Comparison of ENCODE assay signal across 8 mouse cellular contexts in the genomic region with DNA sequence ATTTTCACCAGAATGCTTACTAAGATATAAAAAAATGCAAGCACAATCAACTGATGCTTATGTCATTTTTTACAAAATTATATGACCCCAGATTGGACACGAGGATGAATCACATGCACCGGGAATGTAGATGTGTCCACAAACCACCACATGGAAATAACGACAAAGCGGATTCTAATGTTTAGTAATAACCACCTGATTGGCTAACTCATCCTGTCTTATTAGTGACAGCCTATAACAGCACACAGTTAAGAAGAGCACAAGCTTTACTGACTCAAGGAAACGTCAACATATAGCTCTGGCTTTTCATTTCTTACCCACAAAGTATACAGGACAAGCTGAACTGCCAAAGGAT.
DNase-seq lines count a peak whose midpoint lies in the region; ATAC-seq and TF ChIP-seq lines count a peak whose summit lies in the region.

No protein-coding gene starts in this region.

- in situ Hi-C loops in Patski (cut with MboI; ENCODE audit: low pct_unique_long_range_greater_than_20kb): loop anchor here (5.0 kb wide), 2 partner anchors 73 to 258 kb away; no protein-coding TSS in a partner anchor

- H3K4me2 ChIP-seq in heart, embryonic 11.5 days: peak overlapping the region; percentile 51
- peak overlapping the region; percentile 46 for H3K4me2 ChIP-seq in hindbrain, embryonic 14.5 days (replicated peaks)
- peak overlapping the region; percentile 46 for H3K4me2 ChIP-seq in midbrain, embryonic 11.5 days

- WGBS in heart, embryonic 11.5 days (ENCODE audit: insufficient replicate concordance): 18% methylated on average over 5 of the region's 5 CpGs
- WGBS in hindbrain, embryonic 14.5 days: 16% methylated on average over 5 of the region's 5 CpGs
- 24% methylated on average over 5 of the region's 5 CpGs for WGBS in midbrain, embryonic 11.5 days

- no peak overlapping the region for H3K27ac ChIP-seq in heart, embryonic 11.5 days (ENCODE audit: low read depth, low read length)
- peak overlapping the region; percentile 83 for H3K27ac ChIP-seq in hindbrain, embryonic 14.5 days
- H3K27ac ChIP-seq in midbrain, embryonic 11.5 days (ENCODE audit: low read depth, low read length): no peak overlapping the region

- TF ChIP-seq CTCF in Patski (IDR thresholded peaks at IDR 0.05): no peak

- POLR2A ChIA-PET in Patski (lab: Charles Lee): no interaction called here

- H3K9me3 ChIP-seq in heart, embryonic 11.5 days (replicated peaks; ENCODE audit: control insufficient read depth, low read length): no peaks in the 10 kb centered on the region
- H3K9me3 ChIP-seq in hindbrain, embryonic 14.5 days (ENCODE audit: control insufficient read depth, low read length): no peaks in the 10 kb centered on the region
- no peaks in the 10 kb centered on the region for H3K9me3 ChIP-seq in midbrain, embryonic 11.5 days (ENCODE audit: control insufficient read depth, low read length)

- no peak for DNase-seq in heart, adult 18-20 months
- DNase-seq in Patski (ENCODE audit: low read depth, low spot score): no peak
- DNase-seq in hindbrain, embryonic 14.5 days (ENCODE audit: low spot score): no peak
- DNase-seq in midbrain, embryonic 11.5 days (ENCODE audit: low spot score, missing footprints): no peak
- DNase-seq in ovary, postnatal 36 days (ENCODE audit: low spot score): no peak
- DNase-seq in adrenal gland, adult (ENCODE audit: inconsistent age in 2 of 2, low spot score in 1 of 2): no peak

- peak overlapping the region; percentile 20; the same call in 1 of the 2 replicates for H3K4me3 ChIP-seq in heart, embryonic 11.5 days (ENCODE audit: low read depth, low read length)
- peak overlapping the region; percentile 21 for H3K4me3 ChIP-seq in hindbrain, embryonic 14.5 days (replicated peaks; ENCODE audit: low read length)
- peak overlapping the region; percentile 26; the same call in 1 of the 2 replicates for H3K4me3 ChIP-seq in midbrain, embryonic 11.5 days (ENCODE audit: low read depth, low read length)

- no peaks in the 10 kb centered on the region for H3K36me3 ChIP-seq in heart, embryonic 11.5 days (ENCODE audit: control insufficient read depth, insufficient read depth, low read length)
- H3K36me3 ChIP-seq in hindbrain, embryonic 14.5 days (replicated peaks; ENCODE audit: control insufficient read depth, insufficient read depth): no peaks in the 10 kb centered on the region
- no peaks in the 10 kb centered on the region for H3K36me3 ChIP-seq in midbrain, embryonic 11.5 days (ENCODE audit: control insufficient read depth, insufficient read depth, low read length)

- no peak for ATAC-seq in heart, embryonic 11.5 days (replicated peaks; ENCODE audit: insufficient number of reproducible peaks, low FRiP score, low TSS enrichment)
- ATAC-seq in Patski: peak; percentile 28
- ATAC-seq in hindbrain, embryonic 14.5 days (ENCODE audit: low FRiP score): peak; percentile 54
- peak; percentile 28 for ATAC-seq in midbrain, embryonic 11.5 days (ENCODE audit: low FRiP score)
- no peak for ATAC-seq in erythroid progenitor cell, adult 5-6 weeks (replicated peaks; ENCODE audit: low FRiP score, poor library complexity, severe bottlenecking)

- H3K4me1 ChIP-seq in heart, embryonic 11.5 days (ENCODE audit: control insufficient read depth, insufficient read depth, low read length): peaks cover 42% of the 10 kb centered on the region
- H3K4me1 ChIP-seq in hindbrain, embryonic 14.5 days (replicated peaks; ENCODE audit: control insufficient read depth, insufficient read depth, low read length): peaks cover 62% of the 10 kb centered on the region
- peaks cover 38% of the 10 kb centered on the region for H3K4me1 ChIP-seq in midbrain, embryonic 11.5 days (ENCODE audit: control insufficient read depth, insufficient read depth, low read length)

- no peaks in the 10 kb centered on the region for H3K27me3 ChIP-seq in heart, embryonic 11.5 days (ENCODE audit: control insufficient read depth, insufficient read depth, low read length)
- H3K27me3 ChIP-seq in Patski: no peaks in the 10 kb centered on the region
- no peaks in the 10 kb centered on the region for H3K27me3 ChIP-seq in hindbrain, embryonic 14.5 days (ENCODE audit: control insufficient read depth, insufficient read depth, low read length)
- H3K27me3 ChIP-seq in midbrain, embryonic 11.5 days (ENCODE audit: control insufficient read depth, insufficient read depth, low read length): no peaks in the 10 kb centered on the region

- no peak overlapping the region for H3K9ac ChIP-seq in heart, embryonic 11.5 days (ENCODE audit: low read depth, low read length)
- H3K9ac ChIP-seq in hindbrain, embryonic 14.5 days: peak overlapping the region; percentile 39
- H3K9ac ChIP-seq in midbrain, embryonic 11.5 days (ENCODE audit: low read length): no peak overlapping the region

- CTCF ChIA-PET in Patski (lab: Charles Lee): interaction anchor here (1.4 kb wide), 1 partner anchor 102 kb away, joined by 3 read pairs; the partner anchor contains the start of gene Trio

Comparison
In these comparisons a context has a peak if more than half of its experiments do, and no peak if none do; other contexts are left out.
1. ATAC-seq: peak in Patski (single experiment), hindbrain, embryonic 14.5 days (single experiment) and midbrain, embryonic 11.5 days (single experiment); none in heart, embryonic 11.5 days (single experiment) and erythroid progenitor cell, adult 5-6 weeks (single experiment).
2. Peak in every context shown above with its lines, with median percentiles within 50 percentile points of each other: H3K4me2 ChIP-seq and H3K4me3 ChIP-seq.